Mouse (Mus musculus) retina, embryonic 14.5 days (tissue): ENCODE measurements around the gene Fcrla.
"Not testable (repeated sequence)": the region's sequence is repeated elsewhere in the genome, so short reads cannot be mapped to it uniquely, and the experiment has no call there.

ENCODE experiments used
- DNase-seq: peaks from one replicate; pipeline ENCODE4 v3.0.0-alpha.2; 2015; ENCODE audit warnings: low spot score

The Fcrla gene

DNA sequence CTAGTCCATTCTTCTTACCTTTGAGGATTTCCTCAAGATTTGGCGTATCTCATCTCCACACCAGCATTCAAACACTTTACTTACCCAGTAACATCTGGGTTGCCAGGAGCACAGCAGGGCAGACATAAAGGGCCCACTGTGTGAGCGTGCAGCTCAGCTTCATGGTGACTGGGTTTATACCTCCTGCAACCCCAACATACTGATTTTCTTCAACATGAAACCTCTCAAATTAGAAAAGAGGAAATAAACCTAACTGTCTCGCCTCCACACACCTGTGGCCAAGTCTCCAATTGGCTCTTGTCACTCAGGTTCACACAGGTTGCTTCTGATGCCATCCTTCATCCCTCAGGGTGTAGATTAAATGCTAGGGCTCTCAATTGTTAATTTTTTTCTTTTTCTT, at the start of gene Fcrla:
Fcrla (minus strand) TSS at position 206 of the 400 bp plus-strand sequence.
- no peak for DNase-seq

DNA sequence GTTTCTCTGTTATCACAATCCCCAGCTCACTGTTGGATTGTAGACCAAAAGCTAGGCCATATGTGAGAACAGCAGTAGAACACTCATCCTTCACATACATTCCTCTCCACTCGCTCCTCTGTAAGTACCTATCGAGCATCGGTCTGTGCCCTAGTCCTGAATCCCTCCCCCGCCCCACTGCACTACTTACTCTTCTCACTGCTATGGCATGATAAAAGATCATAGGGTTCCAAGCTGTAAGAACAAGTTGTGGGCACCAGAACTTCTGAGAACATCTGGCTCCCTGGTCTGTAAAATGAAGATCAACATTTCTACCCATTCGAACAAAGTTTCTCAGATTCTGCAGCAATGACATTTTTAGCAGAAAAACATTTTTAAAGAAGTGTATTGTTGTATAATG, 49.1 kb upstream of the Fcrla start, which contains the start of gene Fcgr2b:
Fcgr2b (minus strand) TSS at position 101 of the 400 bp plus-strand sequence.
- DNase-seq, result no peak

GRCm38 (mm10) chr1:170975751-170976161, 48.4 kb upstream of the Fcrla start:
- no peak for DNase-seq

DNA sequence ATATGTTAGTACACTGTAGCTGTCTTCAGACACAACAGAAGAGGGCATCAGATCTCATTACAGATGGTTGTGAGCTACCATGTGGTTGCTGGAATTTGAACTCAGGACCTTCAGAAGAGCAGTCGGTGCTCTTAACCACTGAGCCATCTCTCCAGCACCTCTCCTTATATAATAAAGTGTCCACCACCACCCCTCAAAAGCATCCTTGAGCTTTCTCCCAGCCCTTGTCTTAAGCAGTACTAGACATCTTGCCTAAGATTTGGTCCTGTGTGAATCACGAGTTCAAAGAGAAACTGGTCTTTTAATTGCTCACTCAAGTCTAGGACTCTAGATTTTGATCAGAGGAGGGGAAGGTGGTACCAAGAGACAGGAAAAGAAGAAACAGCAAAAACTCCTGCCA, 48.0 kb upstream of the Fcrla start:
- not testable (repeated sequence) for DNase-seq

DNA sequence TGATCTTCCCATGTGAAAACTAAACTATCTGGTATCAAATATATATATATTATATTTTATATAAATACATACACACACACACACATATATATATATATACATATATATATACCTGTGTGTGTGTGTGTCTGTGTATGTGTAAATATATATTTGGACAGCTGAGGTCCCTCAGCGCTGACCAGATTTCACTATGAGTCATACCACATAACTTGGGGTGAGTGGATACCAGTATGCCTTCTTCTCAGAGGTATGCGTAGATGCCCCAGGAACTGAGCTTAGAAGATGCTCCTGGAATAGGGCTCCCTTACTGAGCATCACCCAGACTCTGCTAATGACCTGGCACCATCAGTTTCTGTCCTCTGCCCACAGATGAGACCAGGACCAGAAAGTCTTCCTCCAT, 47.4 kb upstream of the Fcrla start:
- no peak for DNase-seq

DNA sequence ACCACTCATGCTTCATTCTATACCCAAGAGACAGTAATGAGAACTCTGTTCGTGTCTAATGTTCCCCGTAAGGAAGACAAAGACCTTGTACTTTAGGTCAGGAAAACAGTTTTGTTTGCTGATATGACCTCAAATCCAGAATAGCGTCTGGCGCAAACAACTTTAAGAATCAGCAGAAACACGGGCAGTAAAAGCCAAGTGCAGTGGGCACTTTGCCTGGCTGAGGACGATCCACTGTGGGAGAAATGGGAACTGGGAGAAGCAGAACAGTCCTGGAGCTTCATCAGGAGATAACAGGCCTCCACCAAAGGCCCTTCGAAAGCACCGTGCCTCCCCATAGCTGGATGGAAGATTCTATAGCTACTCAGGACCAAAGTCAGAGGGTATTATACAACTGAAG, 46.8 kb upstream of the Fcrla start:
- no peak for DNase-seq

DNA sequence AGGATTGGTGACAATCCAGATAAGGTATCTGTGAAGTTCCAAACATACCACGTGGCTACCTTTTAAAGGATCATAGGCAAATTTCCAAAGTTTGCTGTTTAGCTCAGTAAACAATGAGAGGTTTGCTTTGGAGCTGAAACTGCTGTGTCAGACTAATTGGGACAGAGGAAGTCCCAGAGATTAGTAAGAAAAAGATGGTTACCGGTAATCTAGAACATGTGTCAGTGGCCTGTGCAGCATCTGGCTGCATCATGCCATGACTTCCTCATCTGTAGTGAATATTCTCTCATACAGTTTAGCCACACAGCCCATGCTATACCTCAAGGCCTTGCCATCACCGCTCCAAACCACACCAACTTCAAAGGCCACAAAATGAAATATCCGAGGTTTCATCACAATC, 45.6 kb upstream of the Fcrla start:
- no peak for DNase-seq

DNA sequence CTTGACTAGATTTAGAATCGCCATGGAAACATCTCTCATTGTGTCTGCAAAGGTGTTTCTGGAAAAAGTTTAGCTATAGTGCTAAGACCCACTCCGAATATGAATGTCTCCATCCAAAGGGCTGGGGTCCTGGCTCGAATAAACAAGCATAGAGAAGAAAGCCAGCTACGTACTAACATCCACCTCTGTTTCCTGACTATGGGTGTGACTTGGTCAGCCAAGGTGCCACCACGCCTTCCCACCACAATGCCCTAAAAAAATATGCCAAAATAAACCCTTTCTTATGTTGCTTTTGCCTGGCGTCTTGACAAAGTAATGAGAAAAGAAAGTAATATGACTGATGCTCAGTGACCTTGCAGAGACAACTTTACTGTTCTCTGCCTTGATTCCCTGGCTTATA, 45.1 kb upstream of the Fcrla start:
- no peak for DNase-seq

DNA sequence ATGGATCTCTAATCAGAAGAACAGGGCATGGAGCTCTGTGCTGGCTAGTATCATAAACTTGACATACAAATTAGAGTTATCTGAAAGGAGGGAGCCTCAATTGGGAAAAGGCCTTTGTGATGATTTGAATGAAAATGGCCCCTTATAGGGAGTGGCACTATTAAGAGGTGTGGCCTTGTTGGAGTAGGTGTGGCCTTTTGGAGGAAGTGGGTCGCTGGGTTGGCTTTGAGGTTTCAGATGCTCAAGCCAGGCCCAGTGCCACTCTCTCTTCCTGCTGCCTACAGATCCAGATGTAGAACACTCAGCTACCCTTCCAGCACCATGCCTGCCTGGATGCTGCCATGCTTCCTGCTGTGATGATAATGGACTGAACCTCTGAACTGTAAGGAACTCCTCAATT, 41.2 kb upstream of the Fcrla start:
- no peak for DNase-seq

DNA sequence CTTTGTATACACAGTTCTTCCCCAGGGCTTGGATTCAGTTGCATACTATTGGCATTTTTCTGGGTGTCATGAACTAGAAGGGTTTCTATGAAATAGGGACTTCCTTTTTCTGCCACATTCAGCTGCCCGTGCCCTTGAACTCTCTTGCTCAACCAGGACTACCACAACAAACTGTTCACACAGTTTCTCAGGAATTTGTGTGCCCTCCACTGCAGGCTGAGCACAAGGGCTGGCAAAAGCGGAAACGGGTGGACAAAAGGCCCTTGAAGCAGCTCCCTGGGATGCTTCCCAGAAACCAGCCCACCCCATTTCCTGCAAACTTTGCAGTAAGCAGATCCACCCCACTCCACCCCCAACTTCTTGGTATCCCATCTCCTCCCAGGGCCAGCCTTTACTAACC, 40.2 kb upstream of the Fcrla start:
- no peak for DNase-seq

- DNase-seq, result no peak
Observed at GRCm38 (mm10) chr1:170963087-170963486, 35.7 kb upstream of the Fcrla start.

DNA sequence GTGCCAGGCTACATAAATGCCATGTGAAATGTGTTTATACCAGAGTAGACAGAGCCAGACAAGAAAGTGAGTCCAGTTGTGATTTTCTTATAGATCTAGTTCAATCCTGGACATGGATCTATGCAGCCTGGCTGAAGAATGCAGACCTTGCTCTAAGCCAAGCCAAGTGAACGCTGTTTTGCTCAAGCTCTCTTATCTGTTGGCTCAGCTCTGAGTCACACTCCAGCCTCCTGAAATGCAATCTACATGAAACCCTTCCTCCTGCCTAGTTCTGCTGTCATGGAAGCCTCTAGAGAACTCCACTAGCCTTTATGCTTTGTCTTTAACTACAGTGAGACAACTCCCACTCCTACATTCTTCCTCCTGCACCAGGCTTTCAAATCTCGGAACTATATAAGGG, 34.9 kb upstream of the Fcrla start:
- no peak for DNase-seq

- DNase-seq, result no peak
Observed at GRCm38 (mm10) chr1:170961101-170961500, 33.7 kb upstream of the Fcrla start.

- DNase-seq, result no peak
Observed at GRCm38 (mm10) chr1:170959791-170960190, 32.4 kb upstream of the Fcrla start.

GRCm38 (mm10) chr1:170958225-170958624, 30.8 kb upstream of the Fcrla start:
- DNase-seq, result no peak

GRCm38 (mm10) chr1:170953192-170953591, 25.8 kb upstream of the Fcrla start:
- no peak for DNase-seq

DNA sequence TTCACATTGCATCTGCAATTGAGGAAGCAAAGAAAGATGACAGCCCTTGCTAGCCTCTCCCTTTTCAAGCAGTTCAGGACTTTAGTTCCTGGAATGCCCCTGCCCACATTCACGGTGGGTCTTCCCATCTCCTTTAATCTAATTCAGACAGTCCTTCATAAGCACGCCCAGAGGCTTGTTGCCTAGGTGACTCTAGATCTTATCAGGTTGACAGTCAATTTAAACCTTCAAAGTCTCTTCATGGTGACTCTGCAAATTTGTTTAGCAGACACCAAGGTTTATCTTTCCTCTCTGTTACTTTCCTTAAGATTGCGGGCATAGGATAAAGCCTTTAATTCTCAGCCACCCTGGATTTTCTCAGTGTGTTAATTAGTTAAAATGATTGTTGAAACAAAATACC, 23.4 kb upstream of the Fcrla start:
- no peak for DNase-seq

GRCm38 (mm10) chr1:170944908-170945307, 17.5 kb upstream of the Fcrla start:
- DNase-seq, result not testable (repeated sequence)

- DNase-seq, result not testable (repeated sequence)
Observed at GRCm38 (mm10) chr1:170944151-170944550, 16.8 kb upstream of the Fcrla start.

GRCm38 (mm10) chr1:170939255-170939654, 11.9 kb upstream of the Fcrla start:
- DNase-seq, result no peak

GRCm38 (mm10) chr1:170934383-170934782, 7.0 kb upstream of the Fcrla start:
- no peak for DNase-seq

DNA sequence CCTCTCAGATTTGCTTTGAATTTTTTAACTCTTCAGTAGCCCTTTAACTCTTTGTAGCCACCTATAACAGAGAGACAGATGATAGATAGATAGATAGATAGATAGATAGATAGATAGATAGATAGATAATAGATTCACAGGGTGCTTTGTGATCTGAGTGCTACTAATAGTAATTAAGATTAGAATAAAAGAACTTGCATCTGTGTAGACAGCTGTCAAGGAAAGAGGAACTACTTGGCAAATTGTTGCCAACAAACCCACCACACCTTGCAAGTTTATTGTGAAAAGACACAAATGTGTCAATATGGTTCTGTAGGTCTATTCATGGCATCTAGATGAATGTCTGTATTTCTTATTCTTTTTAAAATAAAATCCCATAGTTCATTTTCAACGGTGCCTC, 6.6 kb upstream of the Fcrla start:
- no peak for DNase-seq

DNA sequence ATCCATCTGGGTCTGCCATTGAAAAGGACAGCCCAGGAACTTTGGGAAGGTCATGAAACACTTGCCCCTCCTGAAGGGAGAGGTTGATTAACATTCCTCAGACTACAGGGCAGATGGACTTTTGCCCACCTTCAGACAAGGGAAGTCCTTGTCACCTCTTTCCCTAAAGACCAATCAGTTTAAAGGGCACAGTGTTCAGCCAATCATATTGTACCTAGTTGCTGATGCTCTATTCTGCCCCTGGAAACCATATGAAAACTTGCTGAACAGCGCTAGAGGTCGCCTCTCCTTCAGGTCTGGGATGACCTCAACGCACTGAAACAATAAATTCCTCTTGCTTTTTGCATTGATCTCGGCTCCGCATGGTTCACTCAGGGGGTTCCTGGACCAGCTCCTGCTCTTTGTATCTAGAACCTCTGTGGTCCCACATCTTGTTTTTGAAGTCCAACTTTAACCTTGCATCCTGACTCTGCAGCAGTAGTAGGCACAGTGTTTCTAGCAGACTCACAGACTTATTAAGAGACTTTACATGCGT, 6.1 kb upstream of the Fcrla start:
- DNase-seq, result no peak

- no peak for DNase-seq
Observed at GRCm38 (mm10) chr1:170932043-170932442, 4.7 kb upstream of the Fcrla start.

DNA sequence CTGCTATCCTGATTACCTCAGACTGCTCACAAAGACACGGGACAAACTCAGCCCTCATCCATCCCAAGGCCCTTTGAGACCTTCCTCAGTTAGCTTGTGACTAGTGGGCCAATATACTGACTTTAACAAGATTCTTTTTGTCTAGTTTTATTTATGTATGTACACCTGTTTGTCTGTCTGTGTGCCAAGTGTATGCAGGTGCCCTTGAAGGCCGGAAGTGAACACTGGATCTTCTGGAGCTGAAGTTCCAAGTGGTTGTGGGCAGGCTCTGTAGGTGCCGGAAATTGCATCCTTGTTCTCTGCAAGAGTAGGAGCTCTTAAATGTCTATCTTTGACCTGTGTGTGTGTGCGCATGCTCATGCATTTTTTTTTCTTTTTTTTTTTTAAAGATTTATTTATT, 1.9 kb upstream of the Fcrla start:
- DNase-seq, result no peak
